Mouse (Mus musculus) cerebellum, postnatal 14 days (tissue): Measurements from ENCODE around the gene Odf3b.

Experiments used
- DNase-seq, 2 experiments: peaks; one replicate each; pipeline ENCODE4 v3.0.0; 2021; ENCODE audit warnings: mixed read lengths in 2 of 2

Gene Odf3b

GRCm38 (mm10) chr15:89334774-89335537 lies 44.1 kb downstream of the Odf3b start:
- no peak for DNase-seq

GRCm38 (mm10) chr15:89334271-89334670 lies 44.8 kb downstream of the Odf3b start, which contains the start of gene Miox:
Gene Miox, plus strand, starts transcription at chr15:89334398.
- no peak for DNase-seq
